Mouse (Mus musculus): ENCODE measurements around the gene G3bp2.
A peak's percentile ranks its signal among the peaks of the same experiment; 100 is the strongest.
"Not testable (repeated sequence)": the region's sequence is repeated elsewhere in the genome, so short reads cannot be mapped to it uniquely, and the experiment has no call there.

G3bp2 gene

GRCm38 (mm10) chr5:92083417-92084038 is at the start of gene G3bp2:
G3bp2 (minus strand) TSS chr5:92083719.
- peak; percentile 99 for DNase-seq (ENCODE audit: low spot score)

- not testable (repeated sequence) for DNase-seq (ENCODE audit: low spot score)
Observed at GRCm38 (mm10) chr5:92133006-92133405, 49.5 kb upstream of the G3bp2 start.

- no peak for DNase-seq (ENCODE audit: low spot score)
Observed at GRCm38 (mm10) chr5:92132127-92132526, 48.6 kb upstream of the G3bp2 start.

GRCm38 (mm10) chr5:92130040-92130682 is 46.6 kb upstream of the G3bp2 start:
- DNase-seq (ENCODE audit: low spot score), result no peak

- no peak for DNase-seq (ENCODE audit: low spot score)
Observed at GRCm38 (mm10) chr5:92129321-92129768, 45.8 kb upstream of the G3bp2 start.

- DNase-seq (ENCODE audit: low spot score), result peak; percentile 75
Observed at GRCm38 (mm10) chr5:92128570-92128969, 45.1 kb upstream of the G3bp2 start.

GRCm38 (mm10) chr5:92127751-92128150 is 44.2 kb upstream of the G3bp2 start:
- DNase-seq (ENCODE audit: low spot score), result no peak

GRCm38 (mm10) chr5:92127141-92127625 is 43.7 kb upstream of the G3bp2 start:
- DNase-seq (ENCODE audit: low spot score), result no peak

GRCm38 (mm10) chr5:92125446-92125845 is 41.9 kb upstream of the G3bp2 start:
- DNase-seq (ENCODE audit: low spot score), result no peak

- DNase-seq (ENCODE audit: low spot score), result no peak
Observed at GRCm38 (mm10) chr5:92121636-92122035, 38.1 kb upstream of the G3bp2 start.

GRCm38 (mm10) chr5:92117823-92118403 is 34.4 kb upstream of the G3bp2 start:
- DNase-seq (ENCODE audit: low spot score), result peak; percentile 79

GRCm38 (mm10) chr5:92114939-92115338 is 31.4 kb upstream of the G3bp2 start:
- no peak for DNase-seq (ENCODE audit: low spot score)

GRCm38 (mm10) chr5:92114223-92114622 is 30.7 kb upstream of the G3bp2 start:
- DNase-seq (ENCODE audit: low spot score), result no peak

- no peak for DNase-seq (ENCODE audit: low spot score)
Observed at GRCm38 (mm10) chr5:92113484-92113883, 30.0 kb upstream of the G3bp2 start.

- DNase-seq (ENCODE audit: low spot score), result peak; percentile 40
Observed at GRCm38 (mm10) chr5:92112585-92112984, 29.1 kb upstream of the G3bp2 start.

GRCm38 (mm10) chr5:92112175-92112574 is 28.7 kb upstream of the G3bp2 start:
- DNase-seq (ENCODE audit: low spot score), result peak; percentile 27

- no peak for DNase-seq (ENCODE audit: low spot score)
Observed at GRCm38 (mm10) chr5:92110818-92111355, 27.4 kb upstream of the G3bp2 start.

- no peak for DNase-seq (ENCODE audit: low spot score)
Observed at GRCm38 (mm10) chr5:92107282-92107681, 23.8 kb upstream of the G3bp2 start.

- no peak for DNase-seq (ENCODE audit: low spot score)
Observed at GRCm38 (mm10) chr5:92106327-92107125, 23.0 kb upstream of the G3bp2 start.

- DNase-seq (ENCODE audit: low spot score), result no peak
Observed at GRCm38 (mm10) chr5:92103816-92104415, 20.4 kb upstream of the G3bp2 start.

GRCm38 (mm10) chr5:92103062-92103461 is 19.5 kb upstream of the G3bp2 start:
- no peak for DNase-seq (ENCODE audit: low spot score)

GRCm38 (mm10) chr5:92101601-92102000 is 18.1 kb upstream of the G3bp2 start:
- no peak for DNase-seq (ENCODE audit: low spot score)
